Mouse (Mus musculus): ENCODE results near the gene Bmx. TPM values are rescaled to one million over a fixed set of nuclear protein-coding genes. Genes with fewer than 3 reads are reported as not detected.

The Bmx gene
- 0.32 and 0.33 TPM in 2 replicates for polyA plus RNA-seq (2015; fragmentation: Nextera tagmentation; extraction: Ambion mirVana)

DNA sequence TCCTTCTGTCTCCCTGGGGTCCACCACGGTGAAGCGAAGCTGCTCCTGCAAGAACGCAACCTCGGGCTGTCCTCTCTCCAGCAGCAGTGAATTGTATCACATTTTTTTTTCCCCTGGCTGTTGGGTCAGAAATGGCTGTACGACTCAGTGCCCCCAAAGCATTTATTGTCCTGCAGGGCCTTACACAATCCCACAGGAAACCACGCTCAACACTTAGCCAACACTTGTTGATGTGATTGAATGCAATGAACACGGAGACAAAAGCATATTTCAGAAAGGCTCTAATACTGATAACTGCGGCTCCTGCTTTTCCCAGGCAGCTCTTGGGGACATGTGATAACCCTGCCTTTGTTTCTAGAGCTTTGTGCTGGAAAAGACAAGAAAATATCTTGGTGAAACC lies at the start of gene Bmx:
Bmx (minus strand) TSS at position 137 of the 400 bp plus-strand sequence.

DNA sequence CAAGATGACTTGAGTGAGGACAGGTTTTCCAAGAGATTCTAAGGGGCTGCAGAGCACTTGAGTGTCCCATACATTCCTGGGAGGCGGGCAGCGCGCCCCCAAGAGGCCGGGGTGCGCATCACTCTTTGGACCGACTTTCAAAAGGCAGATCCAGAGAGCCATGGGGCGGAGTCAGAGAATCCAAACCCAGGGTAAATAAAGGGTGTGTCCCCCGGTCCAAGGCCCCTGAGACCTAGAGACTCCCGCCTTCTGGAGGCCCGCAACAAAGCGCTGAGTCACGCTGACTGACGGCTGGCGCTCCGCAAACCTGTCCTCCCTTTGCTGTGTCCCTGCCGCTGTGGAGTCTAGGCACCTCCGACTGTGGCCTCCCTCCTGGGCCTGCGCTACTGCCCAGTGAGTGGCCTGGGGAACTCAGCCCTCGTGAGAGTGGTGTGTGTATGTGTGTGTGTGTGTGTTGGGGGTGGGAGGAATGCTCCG lies 11.3 kb upstream of the Bmx start, which contains the start of gene Pir:
Pir (plus strand) TSS at position 87 of the 477 bp plus-strand sequence.

Other genes starting within 250 kb of the Bmx start
- 2.2 TPM in 2 replicates for gene Car5b, start 230.2 kb downstream of the Bmx start, polyA plus RNA-seq (2015; fragmentation: Nextera tagmentation; extraction: Ambion mirVana)
- 12.9 and 13.1 TPM in 2 replicates for gene Siah1b, start 181.7 kb downstream of the Bmx start, polyA plus RNA-seq (2015; fragmentation: Nextera tagmentation; extraction: Ambion mirVana)
- 0.12 TPM in 1 of 2 replicates, not detected in the other for gene Cltrn, start 169.4 kb downstream of the Bmx start, polyA plus RNA-seq (2015; fragmentation: Nextera tagmentation; extraction: Ambion mirVana)
- 0.50 and 0.74 TPM in 2 replicates for gene Ace2, start 118.9 kb downstream of the Bmx start, polyA plus RNA-seq (2015; fragmentation: Nextera tagmentation; extraction: Ambion mirVana)
- 5.8 and 5.9 TPM in 2 replicates for gene Pir, start 11.2 kb upstream of the Bmx start, polyA plus RNA-seq (2015; fragmentation: Nextera tagmentation; extraction: Ambion mirVana)
- gene Vegfd, start 115.2 kb upstream of the Bmx start, polyA plus RNA-seq (2015; fragmentation: Nextera tagmentation; extraction: Ambion mirVana) = 0.22 and 0.36 TPM in 2 replicates
- gene Piga, start 161.6 kb upstream of the Bmx start, polyA plus RNA-seq (2015; fragmentation: Nextera tagmentation; extraction: Ambion mirVana) = 2.7 and 3.0 TPM in 2 replicates
- gene Asb11, start 178.8 kb upstream of the Bmx start, polyA plus RNA-seq (2015; fragmentation: Nextera tagmentation; extraction: Ambion mirVana) = not detected in 2 replicates
- gene Asb9, start 248.1 kb upstream of the Bmx start, polyA plus RNA-seq (2015; fragmentation: Nextera tagmentation; extraction: Ambion mirVana) = not detected in 2 replicates

Measured in neural tube, postnatal 0 days (tissue).